Mouse (Mus musculus): ENCODE data around the gene Cpd. TPM values are rescaled to one million over a fixed set of nuclear protein-coding genes. Genes with fewer than 3 reads are reported as not detected.

Cpd gene
- polyA plus RNA-seq, 1 experiment from 2014 or later: 14.8 TPM

- Histone ChIP-seq H3K27me3 (no peaks in the 10 kb centered on the region), H3K36me3 (no peaks in the 10 kb centered on the region), H3K4me3 (replicated peaks) (no peak overlapping the region), H3K9ac (replicated peaks) (no peak overlapping the region), H3K9me3 (no peaks in the 10 kb centered on the region), H3K4me2 (no peak overlapping the region), H3K4me1 (replicated peaks) (no peaks in the 10 kb centered on the region), H3K27ac (no peak overlapping the region)
- ATAC-seq (ENCODE audit: insufficient number of reproducible peaks, insufficient read depth, low FRiP score, low TSS enrichment, low read depth): no peak
- WGBS: 90% methylated on average over 5 of the region's 5 CpGs
These were observed 27.0 kb upstream of the Cpd start for GRCm38 (mm10) chr11:76873865-76874264.

DNA sequence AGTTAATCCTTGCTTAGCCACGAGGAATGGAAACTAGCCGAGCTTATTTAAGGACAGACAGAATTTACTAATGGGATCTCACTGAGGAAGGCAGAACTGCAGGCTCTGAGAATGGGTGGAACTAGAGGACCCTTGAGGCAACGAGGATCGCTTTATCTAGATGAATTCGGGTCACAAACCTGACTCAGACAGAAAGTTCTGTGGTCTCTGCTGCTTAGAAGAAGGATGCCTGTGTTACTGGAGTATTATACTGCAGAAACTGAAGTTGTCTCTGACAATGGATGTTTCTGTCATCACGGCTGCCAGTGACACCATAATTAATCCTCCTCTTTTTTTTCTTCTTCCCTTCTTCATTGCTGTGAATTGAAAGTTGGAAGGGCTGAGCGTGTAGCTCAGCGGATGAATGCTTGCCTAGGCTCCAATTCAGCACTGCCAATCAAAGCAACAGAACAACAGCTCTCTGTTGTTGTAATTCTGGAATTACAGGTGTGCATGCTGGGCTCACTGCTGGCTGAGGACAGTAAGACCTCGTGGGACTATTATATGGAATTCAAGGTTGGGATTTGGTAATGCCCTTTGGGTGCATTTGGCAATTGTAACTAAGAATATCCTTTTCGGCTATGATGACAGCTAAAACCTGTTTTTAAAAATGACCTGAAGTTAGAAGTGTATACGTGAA lies 25.9 kb upstream of the Cpd start:
- ATAC-seq (ENCODE audit: insufficient number of reproducible peaks, insufficient read depth, low FRiP score, low TSS enrichment, low read depth): no peak
- H3K27ac ChIP-seq: no peak overlapping the region
- H3K4me3 ChIP-seq (replicated peaks): no peak overlapping the region
- H3K36me3 ChIP-seq: no peaks in the 10 kb centered on the region
- H3K9ac ChIP-seq (replicated peaks): no peak overlapping the region
- no peaks in the 10 kb centered on the region for H3K4me1 ChIP-seq (replicated peaks)
- H3K4me2 ChIP-seq: no peak overlapping the region
- 73% methylated on average over 11 of the region's 11 CpGs for WGBS
- no peaks in the 10 kb centered on the region for H3K9me3 ChIP-seq
- no peaks in the 10 kb centered on the region for H3K27me3 ChIP-seq

DNA sequence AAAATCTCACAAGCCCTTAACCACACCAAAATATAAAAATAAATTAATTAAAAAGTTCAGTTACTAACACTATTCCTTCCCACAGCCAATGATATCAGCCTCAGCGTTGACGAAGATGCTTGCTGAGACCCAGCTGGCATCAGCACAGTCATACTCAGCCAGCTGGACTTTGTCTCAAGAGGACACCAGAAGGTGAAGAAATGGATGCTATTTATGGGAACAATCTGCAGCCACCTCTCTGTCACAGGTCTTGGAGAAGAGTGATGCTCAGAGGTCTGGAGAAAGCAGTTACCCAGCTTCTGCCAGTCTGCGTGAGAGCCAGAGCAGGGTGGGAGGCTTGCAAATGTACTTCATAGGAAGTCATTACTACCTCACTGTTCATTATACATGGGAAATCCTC lies 14.4 kb upstream of the Cpd start:
- no peaks in the 10 kb centered on the region for H3K36me3 ChIP-seq
- no peaks in the 10 kb centered on the region for H3K9me3 ChIP-seq
- H3K27me3 ChIP-seq: no peaks in the 10 kb centered on the region
- H3K9ac ChIP-seq (replicated peaks): no peak overlapping the region
- no peak overlapping the region for H3K4me2 ChIP-seq
- no peak overlapping the region for H3K27ac ChIP-seq
- no peak for ATAC-seq (ENCODE audit: insufficient number of reproducible peaks, insufficient read depth, low FRiP score, low TSS enrichment, low read depth)
- 96% methylated on average over 3 of the region's 3 CpGs for WGBS
- H3K4me3 ChIP-seq (replicated peaks): no peak overlapping the region
- H3K4me1 ChIP-seq (replicated peaks): no peaks in the 10 kb centered on the region

GRCm38 (mm10) chr11:76859261-76859660 lies 12.4 kb upstream of the Cpd start:
- no peak overlapping the region for H3K27ac ChIP-seq
- H3K36me3 ChIP-seq: no peaks in the 10 kb centered on the region
- no peak overlapping the region for H3K4me2 ChIP-seq
- H3K9me3 ChIP-seq: no peaks in the 10 kb centered on the region
- WGBS: 74% methylated on average over 5 of the region's 5 CpGs
- H3K27me3 ChIP-seq: no peaks in the 10 kb centered on the region
- H3K4me3 ChIP-seq (replicated peaks): no peak overlapping the region
- no peak overlapping the region for H3K9ac ChIP-seq (replicated peaks)
- no peak for ATAC-seq (ENCODE audit: insufficient number of reproducible peaks, insufficient read depth, low FRiP score, low TSS enrichment, low read depth)
- no peaks in the 10 kb centered on the region for H3K4me1 ChIP-seq (replicated peaks)

DNA sequence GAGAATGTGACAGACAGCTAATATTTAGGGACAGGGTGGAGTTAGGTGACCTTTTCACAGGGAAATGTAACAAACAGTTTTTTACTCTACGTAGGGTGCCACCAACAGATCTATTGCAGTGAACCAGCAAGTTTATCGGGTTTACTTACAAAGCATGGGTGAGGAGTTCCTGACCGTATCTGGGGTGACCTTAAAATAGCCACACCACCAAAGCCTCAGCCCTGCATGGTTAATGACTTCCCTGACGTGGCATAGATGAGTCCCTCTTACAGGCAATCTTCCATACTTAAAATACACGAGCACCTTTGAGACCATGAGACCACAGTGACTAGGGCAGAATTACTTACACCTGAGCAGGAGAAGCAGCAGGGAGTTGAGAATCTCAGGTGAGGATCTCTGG lies 12.0 kb upstream of the Cpd start:
- Histone ChIP-seq H3K9ac (replicated peaks) (no peak overlapping the region), H3K9me3 (no peaks in the 10 kb centered on the region), H3K27ac (no peak overlapping the region), H3K4me2 (no peak overlapping the region), H3K27me3 (no peaks in the 10 kb centered on the region), H3K4me3 (replicated peaks) (no peak overlapping the region), H3K36me3 (no peaks in the 10 kb centered on the region), H3K4me1 (replicated peaks) (no peaks in the 10 kb centered on the region)
- WGBS: 70% methylated on average over 5 of the region's 5 CpGs
- ATAC-seq (ENCODE audit: insufficient number of reproducible peaks, insufficient read depth, low FRiP score, low TSS enrichment, low read depth): no peak

GRCm38 (mm10) chr11:76857111-76857510 lies 10.3 kb upstream of the Cpd start:
- H3K9ac ChIP-seq (replicated peaks): no peak overlapping the region
- no peaks in the 10 kb centered on the region for H3K9me3 ChIP-seq
- H3K4me3 ChIP-seq (replicated peaks): no peak overlapping the region
- H3K27ac ChIP-seq: no peak overlapping the region
- ATAC-seq (ENCODE audit: insufficient number of reproducible peaks, insufficient read depth, low FRiP score, low TSS enrichment, low read depth): no peak
- H3K4me1 ChIP-seq (replicated peaks): no peaks in the 10 kb centered on the region
- H3K4me2 ChIP-seq: no peak overlapping the region
- 85% methylated on average over 7 of the region's 7 CpGs for WGBS
- no peaks in the 10 kb centered on the region for H3K36me3 ChIP-seq
- H3K27me3 ChIP-seq: no peaks in the 10 kb centered on the region

- Histone ChIP-seq H3K36me3 (no peaks in the 10 kb centered on the region), H3K4me3 (replicated peaks) (no peak overlapping the region), H3K27ac (no peak overlapping the region), H3K4me1 (replicated peaks) (no peaks in the 10 kb centered on the region), H3K9ac (replicated peaks) (no peak overlapping the region), H3K27me3 (no peaks in the 10 kb centered on the region), H3K9me3 (no peaks in the 10 kb centered on the region), H3K4me2 (no peak overlapping the region)
- 84% methylated on average over 2 of the region's 2 CpGs for WGBS
- no peak for ATAC-seq (ENCODE audit: insufficient number of reproducible peaks, insufficient read depth, low FRiP score, low TSS enrichment, low read depth)
These were observed 9.8 kb upstream of the Cpd start for GRCm38 (mm10) chr11:76856601-76857000.

DNA sequence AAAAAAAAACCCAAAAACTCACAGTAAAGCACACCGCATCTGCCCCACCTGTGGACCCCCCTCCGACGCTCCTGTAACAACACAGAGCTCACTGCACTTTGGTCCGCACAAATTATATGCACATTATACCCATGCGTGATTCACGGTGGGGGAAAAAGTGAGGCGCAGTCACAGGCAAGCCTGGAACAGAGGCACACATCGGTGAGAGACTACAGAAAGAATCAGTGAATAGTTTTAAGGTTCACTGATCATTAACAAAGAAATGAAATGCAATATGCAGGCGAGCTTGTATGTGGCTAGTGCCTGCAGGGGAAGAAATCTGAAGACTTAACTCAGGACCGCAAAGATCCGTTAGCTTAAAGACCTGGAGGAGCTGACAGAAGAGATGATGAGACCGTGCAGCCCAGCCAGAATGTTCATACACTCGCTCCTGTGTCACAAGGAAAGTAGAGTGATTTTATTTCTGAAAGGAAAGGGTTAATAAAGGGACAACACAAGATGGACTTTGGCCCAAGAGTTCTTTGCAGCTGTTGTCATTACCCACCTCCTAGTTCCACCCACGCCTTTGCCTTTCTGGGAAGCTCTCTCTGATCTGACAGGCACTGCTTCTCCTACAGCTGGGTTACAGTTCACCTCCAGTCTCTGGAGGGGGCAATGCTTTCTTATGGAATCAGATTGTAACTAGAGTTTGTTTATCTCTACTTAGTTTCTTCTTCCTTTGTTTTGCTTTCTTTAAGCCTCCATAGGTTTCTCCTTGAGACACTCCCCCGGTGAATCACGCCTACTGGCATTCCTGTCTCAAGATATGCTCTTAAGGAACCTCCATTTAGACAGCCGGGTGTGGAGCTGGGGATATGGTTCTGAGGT lies 7.9 kb upstream of the Cpd start:
- no peaks in the 10 kb centered on the region for H3K9me3 ChIP-seq
- no peak overlapping the region for H3K9ac ChIP-seq (replicated peaks)
- no peak overlapping the region for H3K4me2 ChIP-seq
- H3K4me1 ChIP-seq (replicated peaks): no peaks in the 10 kb centered on the region
- H3K27ac ChIP-seq: no peak overlapping the region
- H3K27me3 ChIP-seq: no peaks in the 10 kb centered on the region
- no peak overlapping the region for H3K4me3 ChIP-seq (replicated peaks)
- 77% methylated on average over 17 of the region's 17 CpGs for WGBS
- no peak for ATAC-seq (ENCODE audit: insufficient number of reproducible peaks, insufficient read depth, low FRiP score, low TSS enrichment, low read depth)
- H3K36me3 ChIP-seq: no peaks in the 10 kb centered on the region

GRCm38 (mm10) chr11:76851512-76851911 lies 4.7 kb upstream of the Cpd start:
- WGBS: 70% methylated on average over 3 of the region's 3 CpGs
- H3K4me3 ChIP-seq (replicated peaks): no peak overlapping the region
- no peaks in the 10 kb centered on the region for H3K27me3 ChIP-seq
- no peaks in the 10 kb centered on the region for H3K36me3 ChIP-seq
- no peak overlapping the region for H3K27ac ChIP-seq
- H3K4me1 ChIP-seq (replicated peaks): no peaks in the 10 kb centered on the region
- ATAC-seq (ENCODE audit: insufficient number of reproducible peaks, insufficient read depth, low FRiP score, low TSS enrichment, low read depth): no peak
- H3K9me3 ChIP-seq: no peaks in the 10 kb centered on the region
- H3K4me2 ChIP-seq: no peak overlapping the region
- H3K9ac ChIP-seq (replicated peaks): no peak overlapping the region

DNA sequence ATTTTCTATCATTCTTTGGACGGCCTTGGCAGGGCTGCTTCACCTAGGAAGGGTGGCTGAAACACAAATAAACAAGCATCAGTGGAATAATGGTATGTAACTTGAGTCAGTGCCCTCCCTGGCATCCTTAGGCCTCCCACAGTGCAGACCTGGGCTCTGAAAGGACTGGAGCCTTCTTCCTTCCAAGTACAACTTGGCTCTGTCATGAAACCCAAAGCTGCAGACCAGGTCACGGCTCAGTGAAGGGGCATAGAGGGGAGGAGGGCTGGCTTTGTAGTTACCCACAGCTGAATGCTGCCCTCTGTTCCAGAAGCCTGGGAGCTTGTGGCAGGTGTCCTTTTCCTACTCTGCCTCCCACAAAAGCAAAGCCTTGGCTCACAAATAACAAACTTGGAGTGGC lies 2.8 kb upstream of the Cpd start:
- H3K27me3 ChIP-seq: no peaks in the 10 kb centered on the region
- WGBS: 60% methylated on average over 2 of the region's 2 CpGs
- H3K4me1 ChIP-seq (replicated peaks): peaks cover 16% of the 10 kb centered on the region
- H3K27ac ChIP-seq: no peak overlapping the region
- H3K4me2 ChIP-seq: no peak overlapping the region
- H3K36me3 ChIP-seq: no peaks in the 10 kb centered on the region
- H3K4me3 ChIP-seq (replicated peaks): no peak overlapping the region
- ATAC-seq (ENCODE audit: insufficient number of reproducible peaks, insufficient read depth, low FRiP score, low TSS enrichment, low read depth): no peak
- no peak overlapping the region for H3K9ac ChIP-seq (replicated peaks)
- no peaks in the 10 kb centered on the region for H3K9me3 ChIP-seq

- Histone ChIP-seq H3K9me3 (no peaks in the 10 kb centered on the region), H3K4me1 (replicated peaks) (peaks cover 23% of the 10 kb centered on the region), H3K36me3 (no peaks in the 10 kb centered on the region), H3K27ac (no peak overlapping the region), H3K4me2 (no peak overlapping the region), H3K27me3 (no peaks in the 10 kb centered on the region), H3K9ac (replicated peaks) (no peak overlapping the region), H3K4me3 (replicated peaks) (no peak overlapping the region)
- ATAC-seq (ENCODE audit: insufficient number of reproducible peaks, insufficient read depth, low FRiP score, low TSS enrichment, low read depth): no peak
- 84% methylated on average over 5 of the region's 5 CpGs for WGBS
These were observed 1.3 kb upstream of the Cpd start for GRCm38 (mm10) chr11:76848081-76848480.
